Mouse (Mus musculus): ENCODE results near the gene Irs1. TPM values are rescaled to one million over a fixed set of nuclear protein-coding genes. Genes with fewer than 3 reads are reported as not detected.

Gene Irs1
- polyA plus RNA-seq, 1 experiment from 2014 or later: 11.8 TPM

DNA sequence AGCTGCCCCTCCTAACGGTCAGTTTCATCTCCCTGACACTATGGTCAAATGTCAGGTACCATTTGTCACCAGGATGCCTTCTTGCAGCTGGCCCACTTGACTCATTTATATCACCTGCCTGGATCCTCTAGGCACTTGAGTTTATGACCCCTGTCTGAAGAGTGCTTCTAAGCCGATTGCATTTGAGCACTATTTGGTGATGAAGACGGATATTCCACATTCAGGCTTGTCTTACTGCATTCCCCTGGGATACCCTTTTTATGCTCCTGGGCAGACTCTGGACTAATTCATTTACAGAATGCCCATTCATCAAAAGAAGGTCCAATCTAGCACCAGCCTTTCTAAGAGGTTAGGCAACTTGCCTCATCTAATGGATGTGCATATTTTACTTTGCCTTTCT, 13.3 kb upstream of the Irs1 start:
- no peak overlapping the region for H3K4me2 ChIP-seq (replicated peaks)
- ATAC-seq (ENCODE audit: low FRiP score, low read depth): no peak
- whole genome bisulfite sequencing: 19% methylated on average over 3 of the region's 3 CpGs

GRCm38 (mm10) chr1:82298586-82298985, 7.4 kb upstream of the Irs1 start:
- H3K9me3 ChIP-seq: no peaks in the 10 kb centered on the region
- no peaks in the 10 kb centered on the region for H3K36me3 ChIP-seq
- no peak overlapping the region for H3K4me2 ChIP-seq (replicated peaks)
- no peak overlapping the region for H3K9ac ChIP-seq
- H3K27ac ChIP-seq: no peak overlapping the region
- no peaks in the 10 kb centered on the region for H3K4me1 ChIP-seq
- no peak overlapping the region for H3K4me3 ChIP-seq
- ATAC-seq (ENCODE audit: low FRiP score, low read depth): no peak
- 17% methylated on average over 1 of the region's 1 CpGs for WGBS
- no peaks in the 10 kb centered on the region for H3K27me3 ChIP-seq

More for the DNA sequence above, 13.3 kb upstream of the Irs1 start:
- no peaks in the 10 kb centered on the region for H3K27me3 ChIP-seq
- no peaks in the 10 kb centered on the region for H3K4me1 ChIP-seq
- H3K27ac ChIP-seq: no peak overlapping the region
- no peak overlapping the region for H3K9ac ChIP-seq
- H3K9me3 ChIP-seq: no peaks in the 10 kb centered on the region
- no peaks in the 10 kb centered on the region for H3K36me3 ChIP-seq
- no peak overlapping the region for H3K4me3 ChIP-seq

GRCm38 (mm10) chr1:82294102-82294501, 2.9 kb upstream of the Irs1 start:
- no peak overlapping the region for H3K4me3 ChIP-seq
- 8% methylated on average over 6 of the region's 6 CpGs for WGBS
- H3K9ac ChIP-seq: no peak overlapping the region
- ATAC-seq (ENCODE audit: low FRiP score, low read depth): no peak
- peaks cover 3% of the 10 kb centered on the region for H3K36me3 ChIP-seq
- H3K9me3 ChIP-seq: peaks cover under 1% of the 10 kb centered on the region; the same call in 1 of the 2 replicates
- no peaks in the 10 kb centered on the region for H3K27me3 ChIP-seq
- H3K27ac ChIP-seq: no peak overlapping the region
- H3K4me1 ChIP-seq: peaks cover 14% of the 10 kb centered on the region
- no peak overlapping the region for H3K4me2 ChIP-seq (replicated peaks)

DNA sequence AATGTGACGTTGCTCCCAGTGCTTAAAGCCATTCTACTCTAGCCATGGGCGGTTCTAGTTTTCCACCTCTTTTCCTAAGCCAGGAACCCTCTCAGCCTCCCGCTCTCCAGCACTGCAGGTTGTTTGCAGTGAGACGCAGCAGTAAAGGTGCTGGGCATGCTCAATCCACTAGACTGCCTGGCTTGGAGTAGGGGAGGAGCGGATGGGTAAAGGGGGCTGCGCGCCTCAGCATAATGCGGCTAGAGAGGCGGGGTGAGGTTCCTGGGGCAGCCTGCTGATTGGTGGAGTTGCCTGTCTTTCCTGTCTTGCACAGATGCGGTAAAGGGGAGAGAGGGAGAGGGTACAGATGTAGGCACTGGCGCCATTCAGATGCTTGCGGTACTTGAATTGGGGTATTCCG, 1.6 kb upstream of the Irs1 start:
- Histone ChIP-seq H3K27ac (peak overlapping the region; percentile 12; the same call in 1 of the 2 replicates), H3K9ac (no peak overlapping the region; the same call in 1 of the 2 replicates), H3K9me3 (peaks cover 5% of the 10 kb centered on the region; the same call in 1 of the 2 replicates), H3K36me3 (peaks cover 16% of the 10 kb centered on the region), H3K27me3 (no peaks in the 10 kb centered on the region), H3K4me2 (replicated peaks) (peak overlapping the region; percentile 92), H3K4me3 (peak overlapping the region; percentile 75), H3K4me1 (peaks cover 28% of the 10 kb centered on the region)
- under 1% methylated on average over 13 of the region's 13 CpGs for WGBS
- ATAC-seq (ENCODE audit: low FRiP score, low read depth): peak; percentile 66

GRCm38 (mm10) chr1:82291930-82292712, 905 bp upstream of the Irs1 start:
- H3K4me3 ChIP-seq: peak overlapping the region; percentile 75
- peak overlapping the region; percentile 97 for H3K27ac ChIP-seq
- no peak; the same call in 1 of the 2 replicates for ATAC-seq (ENCODE audit: low FRiP score, low read depth)
- H3K4me2 ChIP-seq (replicated peaks): peak overlapping the region; percentile 92
- peaks cover 23% of the 10 kb centered on the region for H3K36me3 ChIP-seq
- H3K4me1 ChIP-seq: peaks cover 34% of the 10 kb centered on the region
- peak overlapping the region; percentile 84 for H3K9ac ChIP-seq
- WGBS: under 1% methylated on average over 23 of the region's 23 CpGs
- peaks cover 5% of the 10 kb centered on the region; the same call in 1 of the 2 replicates for H3K9me3 ChIP-seq
- H3K27me3 ChIP-seq: no peaks in the 10 kb centered on the region

DNA sequence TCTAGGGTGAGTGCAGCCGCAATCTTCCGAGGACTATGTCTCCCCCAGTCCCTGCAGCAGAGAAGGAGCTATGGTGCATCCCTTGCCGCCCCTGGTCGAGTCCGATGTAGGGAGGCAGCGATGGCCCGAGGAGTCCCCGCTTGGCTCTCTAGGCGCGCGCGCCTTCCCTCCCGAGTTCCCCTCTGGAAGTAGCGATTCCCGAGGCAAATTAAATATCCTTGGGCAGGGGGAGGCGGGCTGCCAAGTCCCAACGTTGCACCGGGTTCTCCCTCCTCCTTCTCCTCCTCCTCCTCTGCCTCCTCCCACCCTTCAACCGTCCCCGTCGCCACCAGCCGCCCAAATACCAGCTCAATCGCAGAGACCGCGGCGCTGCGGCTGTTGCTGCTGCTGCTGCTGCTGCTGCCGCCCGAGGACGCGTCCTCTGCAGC, 479 bp downstream of the Irs1 start:
- 0% methylated on average over 31 of the region's 31 CpGs for WGBS
- Histone ChIP-seq H3K36me3 (peaks cover 26% of the 10 kb centered on the region), H3K9me3 (peaks cover 5% of the 10 kb centered on the region; the same call in 1 of the 2 replicates), H3K4me3 (peak overlapping the region; percentile 75), H3K9ac (peak overlapping the region; percentile 84), H3K27ac (peak overlapping the region; percentile 97), H3K27me3 (no peaks in the 10 kb centered on the region), H3K4me1 (peaks cover 43% of the 10 kb centered on the region), H3K4me2 (replicated peaks) (peak overlapping the region; percentile 92)
- ATAC-seq (ENCODE audit: low FRiP score, low read depth): peak; percentile 26; the same call in 1 of the 2 replicates

- no peaks in the 10 kb centered on the region for H3K27me3 ChIP-seq
- peaks cover 5% of the 10 kb centered on the region; the same call in 1 of the 2 replicates for H3K9me3 ChIP-seq
- peak overlapping the region; percentile 92 for H3K4me2 ChIP-seq (replicated peaks)
- H3K4me3 ChIP-seq: peak overlapping the region; percentile 75
- H3K9ac ChIP-seq: peak overlapping the region; percentile 84
- no peak for ATAC-seq (ENCODE audit: low FRiP score, low read depth)
- peaks cover 26% of the 10 kb centered on the region for H3K36me3 ChIP-seq
- peaks cover 46% of the 10 kb centered on the region for H3K4me1 ChIP-seq
- WGBS: under 1% methylated on average over 45 of the region's 45 CpGs
- peak overlapping the region; percentile 97 for H3K27ac ChIP-seq
These were observed 1.1 kb downstream of the Irs1 start for GRCm38 (mm10) chr1:82289990-82290681.

GRCm38 (mm10) chr1:82289116-82289989, 1.9 kb downstream of the Irs1 start:
- Histone ChIP-seq H3K9me3 (peaks cover 5% of the 10 kb centered on the region; the same call in 1 of the 2 replicates), H3K4me2 (replicated peaks) (peak overlapping the region; percentile 92), H3K9ac (peak overlapping the region; percentile 84), H3K27me3 (no peaks in the 10 kb centered on the region), H3K4me3 (peak overlapping the region; percentile 75), H3K27ac (peak overlapping the region; percentile 97), H3K4me1 (peaks cover 46% of the 10 kb centered on the region), H3K36me3 (peaks cover 26% of the 10 kb centered on the region)
- no peak for ATAC-seq (ENCODE audit: low FRiP score, low read depth)
- WGBS: 69% methylated on average over 35 of the region's 35 CpGs

DNA sequence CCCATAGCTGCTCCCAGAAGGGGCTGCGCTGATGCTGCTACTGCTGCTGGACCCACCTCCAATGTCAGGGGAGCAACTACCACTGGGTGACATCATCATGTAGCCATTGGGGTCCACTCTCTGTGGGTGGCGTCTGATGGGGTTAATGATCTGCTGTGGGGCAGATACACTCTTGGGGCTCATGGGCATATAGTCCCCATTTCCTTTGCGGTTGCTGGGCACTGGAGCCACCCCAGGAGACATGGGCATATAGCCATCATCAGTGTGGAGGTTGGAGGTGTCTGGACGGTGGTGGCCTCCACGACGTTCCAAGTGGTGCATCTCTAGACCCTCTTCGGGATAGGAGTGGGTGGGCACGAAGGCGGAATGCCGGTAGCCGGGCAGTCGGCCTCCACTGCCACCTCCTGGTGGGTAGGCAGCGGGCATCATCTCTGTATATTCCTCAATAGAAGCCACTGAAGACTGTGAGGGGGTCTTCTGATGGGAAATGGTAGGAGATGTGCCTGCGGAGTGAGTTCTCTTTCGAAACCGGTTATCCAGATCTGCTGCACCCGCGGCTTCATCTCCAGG, 2.7 kb downstream of the Irs1 start:
- Histone ChIP-seq H3K36me3 (peaks cover 26% of the 10 kb centered on the region), H3K4me2 (replicated peaks) (peak overlapping the region; percentile 92), H3K4me1 (peaks cover 46% of the 10 kb centered on the region), H3K27ac (no peak overlapping the region), H3K9me3 (peaks cover 5% of the 10 kb centered on the region; the same call in 1 of the 2 replicates), H3K4me3 (peak overlapping the region; percentile 75), H3K9ac (peak overlapping the region; percentile 84; the same call in 1 of the 2 replicates), H3K27me3 (no peaks in the 10 kb centered on the region)
- no peak for ATAC-seq (ENCODE audit: low FRiP score, low read depth)
- 94% methylated on average over 18 of the region's 18 CpGs for WGBS

DNA sequence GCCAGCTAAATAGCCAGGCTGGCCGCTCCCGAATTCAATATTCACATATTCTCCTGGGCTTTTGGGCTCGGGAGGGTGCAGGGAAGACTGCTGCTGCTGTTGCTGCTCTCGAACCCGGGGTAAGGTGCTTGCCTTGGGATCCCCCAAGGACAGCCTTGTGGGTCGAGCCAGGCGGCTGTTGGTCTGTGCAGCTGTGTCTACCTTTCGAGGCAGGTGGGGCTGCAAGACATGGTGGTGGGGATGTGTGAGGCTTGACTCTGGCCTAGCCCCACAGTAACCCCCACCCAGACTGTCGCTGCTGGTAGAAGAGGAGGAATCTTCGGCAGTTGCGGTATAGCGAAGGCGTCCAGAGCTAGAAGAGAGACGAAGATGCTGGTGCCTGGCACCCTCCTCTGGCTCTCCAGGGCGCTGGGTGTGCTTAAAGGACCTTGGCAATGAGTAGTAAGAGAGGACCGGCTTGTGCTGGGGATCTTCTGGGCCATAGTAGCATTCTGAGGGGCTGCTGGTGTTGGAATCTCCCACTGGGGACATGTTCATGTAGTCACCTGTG, 3.4 kb downstream of the Irs1 start:
- peaks cover 26% of the 10 kb centered on the region for H3K36me3 ChIP-seq
- H3K9ac ChIP-seq: peak overlapping the region; percentile 61
- H3K4me2 ChIP-seq (replicated peaks): peak overlapping the region; percentile 92
- peaks cover 47% of the 10 kb centered on the region for H3K4me1 ChIP-seq
- WGBS: 88% methylated on average over 16 of the region's 16 CpGs
- ATAC-seq (ENCODE audit: low FRiP score, low read depth): no peak
- peak overlapping the region; percentile 52; the same call in 1 of the 2 replicates for H3K27ac ChIP-seq
- peaks cover 5% of the 10 kb centered on the region; the same call in 1 of the 2 replicates for H3K9me3 ChIP-seq
- H3K4me3 ChIP-seq: peak overlapping the region; percentile 75
- no peaks in the 10 kb centered on the region for H3K27me3 ChIP-seq

All from limb, embryonic 13.5 days (tissue).